Mouse (Mus musculus) cerebellum, adult 11 months (tissue): ENCODE data around the gene Mslnl.
A peak's percentile ranks its signal among the peaks of the same experiment; 100 is the strongest.
"Not testable (repeated sequence)": the region's sequence is repeated elsewhere in the genome, so short reads cannot be mapped to it uniquely, and the experiment has no call there.

Experiments
- DNase-seq: peaks from one replicate; pipeline ENCODE4 v3.0.0; 2022

Mslnl gene

GRCm38 (mm10) chr17:25735745-25736144, at the start of gene Mslnl:
Gene Mslnl, plus strand, starts transcription at chr17:25736042.
- DNase-seq: no peak

GRCm38 (mm10) chr17:25686323-25686722, 49.5 kb upstream of the Mslnl start:
- DNase-seq: no peak

GRCm38 (mm10) chr17:25688922-25689321, 46.9 kb upstream of the Mslnl start:
- no peak for DNase-seq

- DNase-seq: no peak
These were observed 39.6 kb upstream of the Mslnl start for GRCm38 (mm10) chr17:25696263-25696662.

GRCm38 (mm10) chr17:25698446-25698845, 37.4 kb upstream of the Mslnl start:
- DNase-seq: peak; percentile 59

GRCm38 (mm10) chr17:25700863-25701496, 34.9 kb upstream of the Mslnl start:
- DNase-seq: no peak

GRCm38 (mm10) chr17:25709994-25710393, 25.8 kb upstream of the Mslnl start:
- no peak for DNase-seq

- DNase-seq: no peak
These were observed 24.7 kb upstream of the Mslnl start for GRCm38 (mm10) chr17:25711136-25711535.

GRCm38 (mm10) chr17:25715627-25716026, 20.2 kb upstream of the Mslnl start:
- DNase-seq: no peak

- no peak for DNase-seq
These were observed 19.7 kb upstream of the Mslnl start for GRCm38 (mm10) chr17:25716130-25716529.

GRCm38 (mm10) chr17:25716711-25717637, 18.9 kb upstream of the Mslnl start, which contains the start of gene Gng13:
Gene Gng13, plus strand, starts transcription at chr17:25717171.
- no peak for DNase-seq

GRCm38 (mm10) chr17:25717691-25718090, 18.2 kb upstream of the Mslnl start:
- DNase-seq: no peak

- no peak for DNase-seq
These were observed 14.4 kb upstream of the Mslnl start for GRCm38 (mm10) chr17:25721476-25721875.

GRCm38 (mm10) chr17:25723470-25723869, 12.4 kb upstream of the Mslnl start:
- DNase-seq: no peak

- no peak for DNase-seq
These were observed 11.9 kb upstream of the Mslnl start for GRCm38 (mm10) chr17:25723919-25724318.

- no peak for DNase-seq
These were observed 10.6 kb upstream of the Mslnl start for GRCm38 (mm10) chr17:25725264-25725663.

GRCm38 (mm10) chr17:25727265-25728008, 8.4 kb upstream of the Mslnl start, which contains the start of the genes Chtf18 and Rpusd1:
Gene Chtf18, minus strand, starts transcription at chr17:25727419.
Gene Rpusd1, plus strand, starts transcription at chr17:25727670.
- DNase-seq: peak; percentile 100

- DNase-seq: no peak
These were observed 7.9 kb upstream of the Mslnl start for GRCm38 (mm10) chr17:25728009-25728270.

GRCm38 (mm10) chr17:25732082-25732481, 3.8 kb upstream of the Mslnl start:
- DNase-seq: peak; percentile 74

GRCm38 (mm10) chr17:25735246-25735645, 596 bp upstream of the Mslnl start:
- DNase-seq: no peak

- no peak for DNase-seq
These were observed 3.0 kb downstream of the Mslnl start for GRCm38 (mm10) chr17:25738861-25739260.

GRCm38 (mm10) chr17:25741471-25741870, 5.6 kb downstream of the Mslnl start:
- DNase-seq: not testable (repeated sequence)

- no peak for DNase-seq
These were observed 8.0 kb downstream of the Mslnl start for GRCm38 (mm10) chr17:25743831-25744230.
